Mouse (Mus musculus): ENCODE results near the gene Them5. TPM values are rescaled to one million over a fixed set of nuclear protein-coding genes. Genes with fewer than 3 reads are reported as not detected.

Gene Them5
- polyA plus RNA-seq, 1 experiment = not detected

GRCm38 (mm10) chr3:94366761-94367160 lies 24.9 kb downstream of the Them5 start:
- Histone ChIP-seq H3K36me3 (ENCODE audit: control insufficient read depth) (no peaks in the 10 kb centered on the region), H3K27me3 (ENCODE audit: control insufficient read depth) (peaks cover 47% of the 10 kb centered on the region), H3K4me3 (replicated peaks) (no peak overlapping the region), H3K9me3 (ENCODE audit: control insufficient read depth, low read length) (peaks cover 4% of the 10 kb centered on the region; the same call in 1 of the 2 replicates), H3K4me1 (ENCODE audit: control insufficient read depth) (peaks cover 4% of the 10 kb centered on the region)
- TF ChIP-seq TAL1 (IDR thresholded peaks at IDR 0.05; ENCODE audit: low read length) (no peak), GATA1 (IDR thresholded peaks at IDR 0.05; ENCODE audit: low read length) (no peak)

- H3K9me3 ChIP-seq (ENCODE audit: control insufficient read depth, low read length) = peaks cover 4% of the 10 kb centered on the region; the same call in 1 of the 2 replicates
- TF ChIP-seq GATA1 (IDR thresholded peaks at IDR 0.05; ENCODE audit: low read length) (no peak), TAL1 (IDR thresholded peaks at IDR 0.05; ENCODE audit: low read length) (no peak)
- no peak overlapping the region for H3K4me3 ChIP-seq (replicated peaks)
- no peaks in the 10 kb centered on the region for H3K36me3 ChIP-seq (ENCODE audit: control insufficient read depth)
- H3K27me3 ChIP-seq (ENCODE audit: control insufficient read depth) = peaks cover 40% of the 10 kb centered on the region
- H3K4me1 ChIP-seq (ENCODE audit: control insufficient read depth) = no peaks in the 10 kb centered on the region
Measured at GRCm38 (mm10) chr3:94367511-94367910, 25.6 kb downstream of the Them5 start.

GRCm38 (mm10) chr3:94368631-94369030 lies 26.7 kb downstream of the Them5 start:
- Histone ChIP-seq H3K27me3 (ENCODE audit: control insufficient read depth) (peaks cover 32% of the 10 kb centered on the region), H3K36me3 (ENCODE audit: control insufficient read depth) (no peaks in the 10 kb centered on the region), H3K9me3 (ENCODE audit: control insufficient read depth, low read length) (peaks cover 2% of the 10 kb centered on the region; the same call in 1 of the 2 replicates), H3K4me1 (ENCODE audit: control insufficient read depth) (no peaks in the 10 kb centered on the region; the same call in 1 of the 2 replicates), H3K4me3 (replicated peaks) (no peak overlapping the region)
- TF ChIP-seq TAL1 (IDR thresholded peaks at IDR 0.05; ENCODE audit: low read length) (no peak), GATA1 (IDR thresholded peaks at IDR 0.05; ENCODE audit: low read length) (no peak)

- no peaks in the 10 kb centered on the region; the same call in 1 of the 2 replicates for H3K9me3 ChIP-seq (ENCODE audit: control insufficient read depth, low read length)
- no peaks in the 10 kb centered on the region for H3K36me3 ChIP-seq (ENCODE audit: control insufficient read depth)
- H3K27me3 ChIP-seq (ENCODE audit: control insufficient read depth) = peaks cover 22% of the 10 kb centered on the region
- H3K4me3 ChIP-seq (replicated peaks) = no peak overlapping the region
- H3K4me1 ChIP-seq (ENCODE audit: control insufficient read depth) = no peaks in the 10 kb centered on the region; the same call in 1 of the 2 replicates
- TF ChIP-seq GATA1 (IDR thresholded peaks at IDR 0.05; ENCODE audit: low read length) (no peak), TAL1 (IDR thresholded peaks at IDR 0.05; ENCODE audit: low read length) (no peak)
Measured at GRCm38 (mm10) chr3:94369709-94370108, 27.8 kb downstream of the Them5 start.

- peaks cover 4% of the 10 kb centered on the region for H3K27me3 ChIP-seq (ENCODE audit: control insufficient read depth)
- no peaks in the 10 kb centered on the region; the same call in 1 of the 2 replicates for H3K4me1 ChIP-seq (ENCODE audit: control insufficient read depth)
- no peak for TF ChIP-seq GATA1 (IDR thresholded peaks at IDR 0.05; ENCODE audit: low read length)
- H3K4me3 ChIP-seq (replicated peaks) = no peak overlapping the region
- no peaks in the 10 kb centered on the region for H3K9me3 ChIP-seq (ENCODE audit: control insufficient read depth, low read length)
- no peaks in the 10 kb centered on the region for H3K36me3 ChIP-seq (ENCODE audit: control insufficient read depth)
Measured at GRCm38 (mm10) chr3:94371637-94372036, 29.7 kb downstream of the Them5 start.

GRCm38 (mm10) chr3:94372038-94372437 lies 30.1 kb downstream of the Them5 start:
- Histone ChIP-seq H3K36me3 (ENCODE audit: control insufficient read depth) (no peaks in the 10 kb centered on the region), H3K4me1 (ENCODE audit: control insufficient read depth) (no peaks in the 10 kb centered on the region; the same call in 1 of the 2 replicates), H3K9me3 (ENCODE audit: control insufficient read depth, low read length) (no peaks in the 10 kb centered on the region), H3K4me3 (replicated peaks) (no peak overlapping the region), H3K27me3 (ENCODE audit: control insufficient read depth) (peaks cover 4% of the 10 kb centered on the region)
- TF ChIP-seq TAL1 (IDR thresholded peaks at IDR 0.05; ENCODE audit: low read length) (no peak), GATA1 (IDR thresholded peaks at IDR 0.05; ENCODE audit: low read length) (no peak)

- no peaks in the 10 kb centered on the region; the same call in 1 of the 2 replicates for H3K4me1 ChIP-seq (ENCODE audit: control insufficient read depth)
- peak within 1 kb of the TSS; percentile 14 for H3K4me3 ChIP-seq (replicated peaks)
- H3K9me3 ChIP-seq (ENCODE audit: control insufficient read depth, low read length) = no peaks in the 10 kb centered on the region
- H3K27me3 ChIP-seq (ENCODE audit: control insufficient read depth) = peaks cover 4% of the 10 kb centered on the region
- H3K36me3 ChIP-seq (ENCODE audit: control insufficient read depth) = no peaks in the 10 kb centered on the region
- no peak for TF ChIP-seq TAL1 (IDR thresholded peaks at IDR 0.05; ENCODE audit: low read length)
- TF ChIP-seq GATA1 (IDR thresholded peaks at IDR 0.05; ENCODE audit: low read length) = no peak
Measured at GRCm38 (mm10) chr3:94372641-94373040, 30.7 kb downstream of the Them5 start, which contains the start of gene Rorc. TSS of gene Rorc (plus strand) at chr3:94372794.

- H3K27me3 ChIP-seq (ENCODE audit: control insufficient read depth) = peaks cover 4% of the 10 kb centered on the region
- no peaks in the 10 kb centered on the region for H3K9me3 ChIP-seq (ENCODE audit: control insufficient read depth, low read length)
- TF ChIP-seq TAL1 (IDR thresholded peaks at IDR 0.05; ENCODE audit: low read length) (no peak), GATA1 (IDR thresholded peaks at IDR 0.05; ENCODE audit: low read length) (no peak)
Measured at GRCm38 (mm10) chr3:94373090-94373489, 31.2 kb downstream of the Them5 start.

GRCm38 (mm10) chr3:94373597-94374011 lies 31.7 kb downstream of the Them5 start:
- TF ChIP-seq TAL1 (IDR thresholded peaks at IDR 0.05; ENCODE audit: low read length) = no peak
- no peak for TF ChIP-seq GATA1 (IDR thresholded peaks at IDR 0.05; ENCODE audit: low read length)
- H3K36me3 ChIP-seq (ENCODE audit: control insufficient read depth) = no peaks in the 10 kb centered on the region
- no peaks in the 10 kb centered on the region; the same call in 1 of the 2 replicates for H3K4me1 ChIP-seq (ENCODE audit: control insufficient read depth)
- no peaks in the 10 kb centered on the region for H3K9me3 ChIP-seq (ENCODE audit: control insufficient read depth, low read length)
- no peak overlapping the region for H3K4me3 ChIP-seq (replicated peaks)
- peaks cover 4% of the 10 kb centered on the region for H3K27me3 ChIP-seq (ENCODE audit: control insufficient read depth)

More at GRCm38 (mm10) chr3:94373090-94373489, 31.2 kb downstream of the Them5 start:
- no peaks in the 10 kb centered on the region for H3K36me3 ChIP-seq (ENCODE audit: control insufficient read depth)
- peak overlapping the region; percentile 14 for H3K4me3 ChIP-seq (replicated peaks)
- H3K4me1 ChIP-seq (ENCODE audit: control insufficient read depth) = no peaks in the 10 kb centered on the region; the same call in 1 of the 2 replicates

GRCm38 (mm10) chr3:94374636-94375035 lies 32.7 kb downstream of the Them5 start:
- Histone ChIP-seq H3K27me3 (ENCODE audit: control insufficient read depth) (peaks cover 4% of the 10 kb centered on the region), H3K4me1 (ENCODE audit: control insufficient read depth) (no peaks in the 10 kb centered on the region; the same call in 1 of the 2 replicates), H3K4me3 (replicated peaks) (no peak overlapping the region), H3K36me3 (ENCODE audit: control insufficient read depth) (no peaks in the 10 kb centered on the region), H3K9me3 (ENCODE audit: control insufficient read depth, low read length) (no peaks in the 10 kb centered on the region)
- no peak for TF ChIP-seq TAL1 (IDR thresholded peaks at IDR 0.05; ENCODE audit: low read length)
- no peak for TF ChIP-seq GATA1 (IDR thresholded peaks at IDR 0.05; ENCODE audit: low read length)
